Mouse (Mus musculus): Measurements from ENCODE around the gene Hils1.

DNA sequence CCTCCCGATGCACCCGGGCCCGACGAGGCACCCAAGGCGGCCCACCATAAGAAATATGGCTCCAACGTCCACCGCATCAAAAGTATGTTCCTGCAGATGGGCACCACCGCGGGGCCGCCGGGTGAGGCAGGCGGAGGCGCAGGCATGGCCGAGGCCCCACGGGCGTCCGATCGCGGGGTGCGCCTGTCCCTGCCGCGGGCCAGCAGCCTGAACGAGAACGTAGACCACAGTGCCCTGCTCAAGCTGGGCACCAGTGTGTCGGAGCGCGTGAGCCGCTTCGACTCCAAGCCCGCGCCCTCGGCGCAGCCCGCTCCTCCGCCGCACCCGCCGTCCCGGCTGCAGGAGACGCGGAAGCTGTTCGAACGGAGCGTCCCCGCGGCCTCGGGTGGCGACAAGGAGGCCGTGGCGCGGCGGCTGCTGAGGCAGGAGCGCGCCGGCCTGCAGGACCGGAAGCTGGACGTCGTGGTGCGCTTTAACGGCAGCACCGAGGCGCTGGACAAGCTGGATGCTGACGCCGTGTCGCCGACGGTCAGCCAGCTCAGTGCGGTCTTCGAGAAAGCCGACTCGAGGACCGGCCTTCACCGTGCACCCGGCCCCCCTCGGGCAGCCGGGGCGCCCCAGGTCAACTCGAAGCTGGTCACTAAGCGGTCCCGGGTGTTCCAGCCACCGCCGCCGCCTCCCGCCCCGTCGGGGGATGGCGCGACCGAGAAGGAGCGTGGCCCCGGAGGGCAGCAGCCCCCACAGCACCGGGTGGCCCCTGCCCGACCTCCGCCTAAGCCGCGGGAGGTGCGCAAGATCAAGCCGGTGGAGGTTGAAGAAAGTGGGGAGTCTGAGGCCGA is 24.5 kb downstream of the Hils1 start:
- TF ChIP-seq CTCF (IDR thresholded peaks at IDR 0.05; ENCODE audit: extremely low read depth, insufficient read depth, low read length) (no peak), POLR2A (IDR thresholded peaks at IDR 0.05; ENCODE audit: extremely low read depth, insufficient read depth, low read length) (no peak)
